Mouse (Mus musculus) hindbrain, embryonic 10.5 days (tissue): ENCODE measurements around the gene Usp16. TPM values are rescaled to one million over a fixed set of nuclear protein-coding genes. Genes with fewer than 3 reads are reported as not detected.

Experiments used
- DNase-seq: peaks from one replicate; pipeline ENCODE4 v3.0.0-alpha.2; 2017; ENCODE audit warnings: low spot score
- H3K27ac ChIP-seq: fragments of 300-500 bp; sonication (generic); 2 replicates; pipeline ENCODE4 v1.5.1; 2016; ENCODE audit warnings: mild to moderate bottlenecking, moderate library complexity
- H3K27me3 ChIP-seq: fragments of 300-500 bp; sonication (generic); 2 replicates; pipeline ENCODE4 v1.6.1; 2016; ENCODE audit warnings: mild to moderate bottlenecking; ENCODE audit not compliant: poor library complexity, insufficient read depth, severe bottlenecking
- H3K36me3 ChIP-seq: fragments of 300-500 bp; sonication (generic); 2 replicates; pipeline ENCODE4 v1.6.1; 2016; ENCODE audit warnings: mild to moderate bottlenecking, moderate library complexity
- H3K4me1 ChIP-seq: fragments of 300-500 bp; sonication (generic); replicated peaks from 2 replicates; pipeline ENCODE4 v1.6.1; 2016; ENCODE audit warnings: mild to moderate bottlenecking
- H3K4me3 ChIP-seq: fragments of 300-500 bp; sonication (generic); 2 replicates; pipeline ENCODE4 v1.5.1; 2016; ENCODE audit warnings: mild to moderate bottlenecking, moderate library complexity
- H3K9me3 ChIP-seq: fragments of 300-500 bp; sonication (generic); 2 replicates; pipeline ENCODE4 v1.6.1; 2016; ENCODE audit warnings: mild to moderate bottlenecking, moderate library complexity
- WGBS: fragments of 180-500 bp; shearing (Covaris S2); methylation state at CpG from one replicate; pipeline ENCODE4 v1.1.7; 2016; 5-methylcytosine and 5-hydroxymethylcytosine counted together
- polyA plus RNA-seq: library from polyadenylated mRNA; unstranded; fragments of >200 nt; fragmentation: Nextera tagmentation; extraction: Ambion mirVana; gene quantifications from 2 replicates; pipeline ENCODE4 v1.2.1, GENCODE M21; 2016

Usp16 gene
- polyA plus RNA-seq, result 32.0 and 33.7 TPM in 2 replicates

DNA sequence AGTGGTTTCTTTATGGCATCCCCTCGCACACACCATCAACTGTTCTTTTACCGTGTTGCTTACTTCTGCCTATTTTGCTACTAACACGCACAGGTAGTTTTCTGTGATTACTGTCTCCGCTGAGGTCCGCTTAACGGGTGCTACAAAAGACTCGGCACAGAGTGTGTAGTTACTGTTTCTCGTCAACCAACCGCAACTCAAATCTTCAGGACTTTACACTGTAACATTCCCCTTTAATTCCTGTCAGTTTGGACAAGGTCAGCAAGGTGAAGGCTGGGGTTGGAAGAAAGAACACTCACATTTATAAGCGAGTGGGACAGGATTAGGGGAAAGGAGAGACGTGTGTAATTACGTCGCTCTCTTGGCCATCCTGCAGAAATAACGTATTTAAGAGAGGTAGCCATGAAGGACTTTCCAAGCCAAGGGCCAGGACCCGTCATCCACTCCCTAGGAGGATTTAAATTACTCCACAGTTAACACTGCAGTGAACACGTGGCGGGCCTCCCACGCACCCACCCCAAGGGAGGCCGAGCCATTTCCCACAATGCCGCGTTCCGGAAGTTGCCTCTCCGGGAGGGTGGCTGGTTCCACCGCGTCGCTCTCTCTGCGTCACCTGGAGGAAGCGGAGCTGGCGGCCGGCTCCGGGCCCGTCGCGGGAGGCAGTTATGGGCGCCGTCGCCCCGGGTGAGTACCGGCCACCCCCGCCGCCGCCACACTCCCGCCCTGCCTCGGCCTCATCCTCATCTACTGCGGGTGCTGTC lies at the start of gene Usp16:
Usp16 (plus strand) TSS at position 285 of the 761 bp plus-strand sequence.
- H3K9me3 ChIP-seq, result no peaks in the 10 kb centered on the region
- peaks cover 22% of the 10 kb centered on the region for H3K4me1 ChIP-seq
- peak within 1 kb of the TSS; percentile 97 for H3K4me3 ChIP-seq
- H3K36me3 ChIP-seq, result peaks cover 12% of the 10 kb centered on the region
- peak; percentile 88 for DNase-seq
- H3K27me3 ChIP-seq, result no peaks in the 10 kb centered on the region
- H3K27ac ChIP-seq, result peak within 1 kb of the TSS; percentile 92
- WGBS, result 9% methylated on average over 45 of the region's 45 CpGs

DNA sequence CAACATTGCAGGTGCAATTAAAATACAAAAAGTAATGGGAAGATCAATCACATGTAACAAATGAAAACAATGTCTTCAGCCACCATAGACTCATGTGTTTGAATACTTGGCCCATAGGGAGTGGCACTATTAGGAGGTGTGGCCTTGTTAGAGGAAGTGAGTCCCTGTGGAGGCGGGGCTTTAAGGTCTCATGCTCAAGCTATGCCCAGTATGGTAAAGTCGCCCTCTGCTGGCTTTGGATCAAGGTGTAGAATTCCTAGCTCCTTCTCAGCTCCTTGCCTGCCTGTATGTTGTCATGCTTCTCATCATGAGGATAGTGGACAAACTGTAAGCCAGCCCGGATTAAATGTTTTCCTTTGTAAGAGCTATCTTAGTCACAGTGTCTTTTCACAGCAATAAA lies 49.5 kb upstream of the Usp16 start:
- no peaks in the 10 kb centered on the region for H3K4me1 ChIP-seq
- 83% methylated on average over 3 of the region's 3 CpGs for WGBS
- DNase-seq, result no peak
- peaks cover 99% of the 10 kb centered on the region for H3K36me3 ChIP-seq
- H3K27me3 ChIP-seq, result no peaks in the 10 kb centered on the region
- H3K9me3 ChIP-seq, result no peaks in the 10 kb centered on the region
- no peak overlapping the region for H3K27ac ChIP-seq
- H3K4me3 ChIP-seq, result no peak overlapping the region

DNA sequence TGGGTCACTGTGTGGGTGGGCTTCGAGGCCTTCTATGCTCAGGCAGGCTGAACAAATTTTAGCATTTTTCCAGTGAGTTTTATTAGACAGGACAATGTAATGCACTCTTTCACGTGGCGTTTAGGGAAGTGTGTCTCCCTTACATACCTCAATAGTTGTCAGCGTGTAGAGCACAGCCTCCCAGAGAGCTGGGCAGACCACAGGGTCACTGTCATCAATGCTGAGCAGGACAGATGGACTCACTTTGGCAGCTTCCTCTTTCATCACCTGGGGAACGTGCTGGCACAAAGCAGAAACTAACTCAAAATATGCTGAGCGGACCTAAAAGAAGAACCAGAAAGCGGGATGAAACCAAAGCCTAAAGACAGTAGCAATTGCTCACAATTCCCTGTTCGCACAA lies 33.8 kb upstream of the Usp16 start:
- Histone ChIP-seq H3K9me3 (peaks cover 15% of the 10 kb centered on the region), H3K4me1 (no peaks in the 10 kb centered on the region), H3K4me3 (no peak overlapping the region), H3K27ac (no peak overlapping the region), H3K27me3 (no peaks in the 10 kb centered on the region), H3K36me3 (peaks cover 99% of the 10 kb centered on the region)
- 93% methylated on average over 8 of the region's 8 CpGs for WGBS
- no peak for DNase-seq

DNA sequence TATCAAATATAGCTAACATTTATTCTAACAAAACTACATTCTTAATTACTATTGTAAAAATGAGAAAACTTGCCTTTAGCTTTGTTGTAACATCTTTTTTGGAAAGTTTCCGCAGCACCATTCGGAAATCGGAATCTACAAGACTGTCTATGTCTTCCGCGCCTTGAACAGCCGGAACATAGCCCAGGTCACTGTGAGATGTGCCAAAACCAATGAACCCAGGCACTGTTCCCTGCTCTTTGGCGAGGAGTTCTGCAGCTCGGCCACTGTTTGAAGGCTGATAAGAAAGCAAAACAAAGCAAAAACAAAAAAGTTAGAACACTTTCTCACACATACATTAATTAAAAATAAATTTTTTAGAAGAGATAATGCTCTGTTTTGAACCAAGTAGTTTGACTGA lies 27.0 kb upstream of the Usp16 start:
- peaks cover 8% of the 10 kb centered on the region for H3K4me1 ChIP-seq
- H3K27me3 ChIP-seq, result no peaks in the 10 kb centered on the region
- H3K4me3 ChIP-seq, result no peak overlapping the region
- H3K27ac ChIP-seq, result no peak overlapping the region
- H3K36me3 ChIP-seq, result peaks cover 50% of the 10 kb centered on the region
- DNase-seq, result no peak
- no peaks in the 10 kb centered on the region; the same call in 1 of the 2 replicates for H3K9me3 ChIP-seq
- WGBS, result 95% methylated on average over 8 of the region's 8 CpGs

DNA sequence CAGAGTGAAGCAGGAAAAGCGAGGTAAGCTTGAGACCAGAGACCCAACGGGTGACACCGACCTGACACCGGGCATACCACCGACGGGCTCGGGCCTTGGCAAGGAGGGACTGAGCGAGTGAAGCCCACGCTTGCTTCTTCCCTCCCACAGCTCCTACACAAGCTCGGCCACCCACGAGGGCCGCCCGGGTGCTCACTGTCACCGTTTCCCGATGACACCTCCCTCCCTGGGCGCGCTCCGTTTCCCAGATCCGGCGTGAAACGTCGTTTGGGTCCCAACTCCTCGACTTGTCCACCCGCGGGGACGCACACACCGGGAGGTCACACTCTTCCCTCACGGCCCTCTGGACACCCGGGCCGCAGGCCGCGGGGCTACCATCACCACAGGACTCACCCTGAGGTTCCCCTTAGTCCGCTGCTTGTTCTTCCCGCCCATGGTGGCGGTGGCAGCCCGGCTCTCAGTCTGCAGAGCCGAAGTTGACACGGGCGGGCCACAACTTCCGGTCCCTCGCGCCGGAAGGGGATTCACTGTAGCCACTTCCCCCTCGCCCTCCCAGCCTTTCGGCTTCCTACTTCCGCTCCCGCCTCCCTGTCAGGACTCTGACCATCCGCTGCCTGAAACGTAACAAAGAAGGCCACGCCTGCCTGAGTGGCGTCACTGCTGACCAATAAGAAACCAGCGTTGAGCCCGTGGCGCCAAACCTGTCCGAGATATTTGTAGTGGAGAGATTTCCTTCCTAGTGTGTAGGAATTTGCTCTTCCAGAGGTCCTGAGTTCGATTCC lies 22.3 kb upstream of the Usp16 start, which contains the start of gene Ltn1:
Ltn1 (minus strand) TSS at position 580 of the 782 bp plus-strand sequence.
- Histone ChIP-seq H3K27ac (peak within 1 kb of the TSS; percentile 89), H3K27me3 (no peaks in the 10 kb centered on the region), H3K36me3 (peaks cover 4% of the 10 kb centered on the region; the same call in 1 of the 2 replicates), H3K4me1 (peaks cover 8% of the 10 kb centered on the region), H3K9me3 (no peaks in the 10 kb centered on the region), H3K4me3 (peak within 1 kb of the TSS; percentile 94)
- WGBS, result under 1% methylated on average over 56 of the region's 56 CpGs
- DNase-seq, result peak; percentile 99

DNA sequence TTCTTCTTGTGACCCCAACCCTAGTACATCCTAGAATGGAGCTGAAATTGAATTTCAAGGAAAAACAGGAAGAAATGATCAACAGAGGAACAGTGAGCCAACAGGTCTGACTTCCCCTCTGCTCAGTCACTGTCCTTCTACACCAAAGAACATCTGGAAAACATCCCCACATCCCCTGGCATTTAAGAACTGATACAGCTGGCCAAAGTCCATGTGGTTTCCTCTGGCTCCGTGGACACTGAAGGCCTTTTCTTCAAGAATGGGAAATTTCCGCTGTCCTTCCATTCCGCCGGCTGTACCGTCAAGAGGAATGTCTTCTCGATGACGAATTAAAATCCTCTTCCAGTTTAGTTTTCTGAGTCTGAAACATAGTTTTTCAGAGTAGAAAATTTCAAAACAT lies 20.2 kb upstream of the Usp16 start:
- WGBS, result 95% methylated on average over 7 of the region's 7 CpGs
- Histone ChIP-seq H3K27ac (no peak overlapping the region), H3K36me3 (no peaks in the 10 kb centered on the region), H3K9me3 (no peaks in the 10 kb centered on the region), H3K27me3 (no peaks in the 10 kb centered on the region), H3K4me1 (peaks cover 8% of the 10 kb centered on the region), H3K4me3 (no peak overlapping the region)
- DNase-seq, result no peak

DNA sequence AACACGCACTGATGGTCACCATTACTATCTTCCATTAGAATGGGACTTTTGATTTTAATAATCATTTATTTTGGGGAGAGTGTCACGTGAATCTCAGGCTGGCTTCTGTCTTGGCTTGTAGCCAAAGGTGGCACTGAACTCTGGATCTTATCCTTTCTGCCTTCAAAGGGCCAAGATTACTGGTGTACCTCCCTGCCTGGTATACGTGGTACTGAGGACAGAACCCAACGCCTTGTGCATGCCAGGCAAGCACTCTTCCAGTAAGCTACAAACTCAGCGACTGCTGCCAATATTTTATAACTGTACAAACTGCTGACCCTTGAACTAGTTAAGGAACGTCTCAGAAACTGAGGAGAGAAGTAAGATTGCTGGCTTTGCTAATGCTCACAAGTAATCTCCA lies 19.6 kb upstream of the Usp16 start:
- Histone ChIP-seq H3K9me3 (no peaks in the 10 kb centered on the region), H3K4me3 (no peak overlapping the region), H3K4me1 (peaks cover 13% of the 10 kb centered on the region), H3K36me3 (no peaks in the 10 kb centered on the region), H3K27me3 (no peaks in the 10 kb centered on the region), H3K27ac (no peak overlapping the region)
- 90% methylated on average over 6 of the region's 6 CpGs for WGBS
- no peak for DNase-seq

DNA sequence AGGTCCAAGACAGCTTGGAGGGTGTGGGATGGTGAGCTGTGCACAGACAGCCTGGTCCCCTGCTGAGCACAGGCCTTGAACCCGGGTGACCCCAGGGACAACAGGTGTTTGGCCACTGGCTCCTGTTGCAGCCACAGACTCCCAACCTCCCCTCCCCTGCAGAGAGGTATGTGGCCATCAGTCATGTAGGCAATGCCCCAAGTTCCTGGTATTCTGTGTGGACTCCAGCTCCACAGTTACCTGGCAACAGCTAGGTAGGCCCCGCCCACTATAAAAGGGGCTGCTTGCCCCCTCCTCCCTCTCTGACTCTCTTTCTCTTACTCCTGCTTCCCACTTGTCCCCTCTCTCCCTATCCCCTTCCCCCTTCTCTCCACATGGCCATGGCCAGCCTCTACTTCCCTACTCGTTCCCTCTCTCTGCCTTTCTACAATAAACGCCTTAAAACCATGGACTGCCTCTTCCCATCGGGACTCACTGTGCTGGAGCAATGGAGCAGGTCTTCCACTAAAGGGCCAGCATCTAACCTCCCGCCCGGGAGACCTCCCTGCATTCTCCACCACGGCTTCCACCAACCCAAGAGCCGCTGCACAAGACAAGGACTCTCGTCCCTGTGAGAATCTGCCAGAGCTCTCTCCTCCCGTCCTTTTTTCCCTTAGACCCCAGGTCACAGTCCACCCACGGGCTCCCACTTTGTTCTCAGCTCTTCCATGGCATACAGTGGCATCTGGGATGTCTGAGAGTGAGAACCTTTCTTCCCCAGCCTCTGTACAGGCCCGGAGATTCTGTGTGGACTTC lies 18.9 kb upstream of the Usp16 start:
- WGBS, result 83% methylated on average over 13 of the region's 13 CpGs
- no peak overlapping the region for H3K4me3 ChIP-seq
- no peak for DNase-seq
- no peak overlapping the region for H3K27ac ChIP-seq
- no peaks in the 10 kb centered on the region for H3K36me3 ChIP-seq
- peaks cover 14% of the 10 kb centered on the region for H3K4me1 ChIP-seq
- no peaks in the 10 kb centered on the region for H3K9me3 ChIP-seq
- H3K27me3 ChIP-seq, result no peaks in the 10 kb centered on the region

DNA sequence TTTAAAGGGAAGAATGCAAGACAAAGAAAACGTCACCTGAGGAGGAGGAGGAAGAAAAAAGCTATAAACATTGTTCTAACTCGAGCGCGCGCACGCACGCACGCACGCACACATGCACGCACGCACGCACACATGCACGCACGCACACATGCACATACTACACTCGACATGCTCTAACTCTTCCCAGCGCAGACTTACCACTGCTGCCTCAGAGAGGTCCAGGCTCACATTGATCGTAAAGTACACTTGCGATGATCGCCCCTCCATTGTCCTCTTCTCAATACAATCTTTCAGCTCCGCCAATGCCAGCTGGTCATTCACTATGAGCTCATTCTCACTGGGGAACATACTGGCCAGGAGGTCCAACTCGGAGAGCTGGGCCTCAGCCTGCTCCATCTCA lies 17.4 kb upstream of the Usp16 start:
- H3K4me1 ChIP-seq, result peaks cover 17% of the 10 kb centered on the region
- H3K27ac ChIP-seq, result no peak overlapping the region
- H3K9me3 ChIP-seq, result no peaks in the 10 kb centered on the region
- H3K4me3 ChIP-seq, result no peak overlapping the region
- no peaks in the 10 kb centered on the region for H3K36me3 ChIP-seq
- no peaks in the 10 kb centered on the region for H3K27me3 ChIP-seq
- DNase-seq, result no peak
- WGBS, result 94% methylated on average over 21 of the region's 21 CpGs

DNA sequence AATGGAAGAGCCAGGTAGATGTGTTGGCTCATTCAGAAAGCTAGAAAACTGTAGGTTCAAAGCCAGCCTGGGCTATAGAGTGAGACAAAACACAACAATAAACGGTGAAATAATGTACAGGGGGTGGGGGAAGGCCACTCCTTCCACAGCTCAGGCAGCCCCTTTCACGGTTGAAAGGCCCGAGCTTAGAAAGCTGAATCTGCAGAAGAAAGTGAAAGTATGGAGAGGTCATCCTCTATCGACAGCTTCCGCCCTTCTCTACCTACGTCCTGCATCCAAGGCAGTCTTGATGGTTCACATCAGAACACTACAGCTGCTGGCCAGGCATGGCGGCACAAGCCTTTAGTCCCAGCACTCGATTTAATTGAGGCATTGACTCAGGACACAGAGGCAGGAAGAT lies 15.8 kb upstream of the Usp16 start:
- no peaks in the 10 kb centered on the region for H3K9me3 ChIP-seq
- no peaks in the 10 kb centered on the region for H3K36me3 ChIP-seq
- no peak overlapping the region for H3K4me3 ChIP-seq
- no peaks in the 10 kb centered on the region for H3K27me3 ChIP-seq
- H3K4me1 ChIP-seq, result peaks cover 17% of the 10 kb centered on the region
- 90% methylated on average over 8 of the region's 8 CpGs for WGBS
- no peak overlapping the region for H3K27ac ChIP-seq
- DNase-seq, result no peak

DNA sequence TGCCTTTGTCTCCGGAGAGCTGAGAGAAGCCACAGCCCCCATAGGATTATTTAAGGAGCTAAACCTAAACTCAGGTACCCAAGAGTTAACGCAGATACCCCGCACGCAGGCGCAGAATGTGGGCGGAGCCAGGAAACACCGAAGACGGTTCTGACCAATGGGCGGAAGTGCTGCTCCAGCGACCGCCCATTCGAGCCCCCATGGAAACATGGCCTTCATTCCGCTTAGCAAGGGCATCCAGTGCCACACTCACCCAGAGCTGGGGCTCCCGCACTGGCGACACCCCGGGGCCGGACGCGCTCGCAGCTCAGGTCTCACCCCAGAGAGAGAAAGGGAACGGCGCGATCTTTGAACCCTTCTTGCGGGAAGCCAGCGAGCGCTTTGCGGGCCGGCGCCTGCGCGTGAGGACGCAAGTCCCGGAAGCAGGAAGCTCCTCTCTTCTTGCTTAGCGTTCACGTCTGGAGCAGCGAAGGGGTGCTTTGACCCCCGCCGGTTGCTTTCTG lies 14.3 kb upstream of the Usp16 start, which contains the start of gene Rwdd2b:
Rwdd2b (minus strand) TSS at position 390 of the 503 bp plus-strand sequence.
- Histone ChIP-seq H3K27ac (peak within 1 kb of the TSS; percentile 93), H3K27me3 (no peaks in the 10 kb centered on the region), H3K4me1 (peaks cover 17% of the 10 kb centered on the region), H3K4me3 (peak within 1 kb of the TSS; percentile 69), H3K36me3 (no peaks in the 10 kb centered on the region), H3K9me3 (no peaks in the 10 kb centered on the region)
- peak; percentile 92 for DNase-seq
- under 1% methylated on average over 38 of the region's 38 CpGs for WGBS

DNA sequence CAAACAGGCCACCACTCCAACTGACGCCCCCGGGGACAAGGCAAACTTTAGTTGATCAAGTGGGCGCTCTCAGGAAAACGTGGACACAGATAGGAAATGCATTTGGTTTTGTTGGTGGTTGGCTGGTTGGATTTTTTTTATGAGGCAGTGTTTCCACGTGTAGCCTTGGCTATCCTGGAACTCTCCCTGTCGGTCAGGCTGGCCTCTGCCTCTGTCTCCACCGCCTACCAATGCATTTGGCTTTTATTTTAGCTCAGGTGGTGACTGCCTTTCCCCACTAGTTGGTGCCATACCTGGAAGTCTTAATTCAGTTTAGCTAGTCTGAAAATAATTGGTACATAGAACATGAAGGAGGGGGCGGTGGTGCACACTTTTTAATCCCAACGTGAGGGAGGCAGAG lies 13.4 kb upstream of the Usp16 start:
- no peak for DNase-seq
- H3K36me3 ChIP-seq, result no peaks in the 10 kb centered on the region
- H3K27ac ChIP-seq, result peak overlapping the region; percentile 93
- 27% methylated on average over 9 of the region's 9 CpGs for WGBS
- no peaks in the 10 kb centered on the region for H3K9me3 ChIP-seq
- no peaks in the 10 kb centered on the region for H3K27me3 ChIP-seq
- H3K4me1 ChIP-seq, result peaks cover 17% of the 10 kb centered on the region
- peak overlapping the region; percentile 69 for H3K4me3 ChIP-seq
